Mouse (Mus musculus) lung, adult 2 months (tissue): ENCODE data around the gene Prx.

Experiments used
- CTCF ChIP-seq: fragments of 200-500 bp; IDR thresholded peaks from 2 replicates; pipeline ENCODE4 v1.5.1; 2011; ENCODE audit warnings: mild to moderate bottlenecking, low read length, control low read depth; ENCODE audit not compliant: insufficient read depth
- POLR2A ChIP-seq: fragments of 200-500 bp; IDR thresholded peaks from 2 replicates; pipeline ENCODE4 v1.6.1; 2011; ENCODE audit warnings: low read depth, mild to moderate bottlenecking, control low read depth, low read length, borderline replicate concordance; ENCODE audit errors: extremely low read depth

DNA sequence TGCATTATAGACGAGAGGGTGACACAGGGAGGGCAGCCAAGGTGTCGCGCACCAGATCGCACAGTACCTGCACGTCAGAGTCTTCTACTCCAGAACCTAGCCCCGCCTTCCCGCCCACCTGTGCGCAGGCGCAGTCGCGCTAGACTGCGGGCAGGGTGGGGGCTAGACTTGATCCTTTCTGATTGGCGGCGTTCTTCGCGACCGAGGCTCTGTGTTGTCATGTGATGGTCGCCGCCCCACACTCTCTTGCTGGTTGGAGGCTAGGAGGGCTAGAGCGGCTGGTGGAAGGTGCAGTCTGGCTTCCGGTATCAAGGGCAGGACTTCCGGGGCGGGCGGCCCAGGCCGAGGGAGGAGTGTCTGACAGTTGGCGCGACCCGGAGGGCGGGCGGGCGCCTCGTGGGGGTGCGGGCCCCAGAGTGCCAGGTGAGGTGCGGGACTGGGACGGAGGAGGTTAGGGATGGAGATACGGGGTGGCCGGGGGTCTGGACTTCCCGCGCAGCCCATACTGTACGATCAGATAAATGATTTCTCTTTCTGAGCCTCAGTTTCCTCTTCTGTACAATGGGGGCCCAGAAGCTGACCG is 53.9 kb downstream of the Prx start, which contains the start of the genes Pld3 and 2310022A10Rik:
- no peak for TF ChIP-seq CTCF
- peak; percentile 83; the same call in 1 of the 2 replicates for TF ChIP-seq POLR2A
